Mouse (Mus musculus) ES-Bruce4 (cell line): ENCODE measurements around the gene Rusc2.

Source experiments
- CTCF ChIP-seq: IDR thresholded peaks from one replicate; pipeline ENCODE4 v1.8.1; 2011; ENCODE audit warnings: low read depth, low read length
- EP300 ChIP-seq: IDR thresholded peaks from 2 replicates; pipeline ENCODE4 v1.6.1; 2011; ENCODE audit warnings: low read depth, low read length; ENCODE audit not compliant: insufficient read depth
- POLR2A ChIP-seq: IDR thresholded peaks from one replicate; pipeline ENCODE4 v1.8.1; 2011; ENCODE audit warnings: low read length; ENCODE audit not compliant: insufficient read depth

GRCm38 (mm10) chr4:43386932-43387331, 5.2 kb downstream of the Rusc2 start:
- TF ChIP-seq EP300 = no peak
- no peak for TF ChIP-seq CTCF
- TF ChIP-seq POLR2A = no peak
